Mouse (Mus musculus) stomach, postnatal 0 days (tissue): Measurements from ENCODE around the gene H2-Ab1. TPM values are rescaled to one million over a fixed set of nuclear protein-coding genes. Genes with fewer than 3 reads are reported as not detected.

Source experiments
- ATAC-seq: fragments of 200-750 bp; cut with Nextera tagmentation; 2 replicates; pipeline ENCODE4 v1.8.0; 2017; ENCODE audit not compliant: low FRiP score, low TSS enrichment
- DNase-seq: peaks from one replicate; pipeline ENCODE4 v3.0.0-alpha.2; 2016; ENCODE audit warnings: low spot score
- H3K27ac ChIP-seq: fragments of 300-500 bp; sonication (generic); replicated peaks from 2 replicates; pipeline ENCODE4 v1.5.1; 2014; ENCODE audit warnings: mild to moderate bottlenecking, control low read depth
- H3K27me3 ChIP-seq: fragments of 300-500 bp; sonication (generic); 2 replicates; pipeline ENCODE4 v1.6.1; 2014; ENCODE audit warnings: low read length; ENCODE audit not compliant: control insufficient read depth, insufficient read depth
- H3K36me3 ChIP-seq: fragments of 300-500 bp; sonication (generic); 2 replicates; pipeline ENCODE4 v1.6.1; 2014; ENCODE audit warnings: low read length, mixed read lengths; ENCODE audit not compliant: control insufficient read depth, insufficient read depth
- H3K4me1 ChIP-seq: fragments of 300-500 bp; sonication (generic); replicated peaks from 2 replicates; pipeline ENCODE4 v1.6.1; 2014; ENCODE audit warnings: antibody characterized with exemption; ENCODE audit not compliant: control insufficient read depth, insufficient read depth
- H3K4me2 ChIP-seq: fragments of 300-500 bp; sonication (generic); replicated peaks from 2 replicates; pipeline ENCODE4 v1.6.1; 2014; ENCODE audit warnings: low read depth, mild to moderate bottlenecking, control low read depth, moderate library complexity
- H3K4me3 ChIP-seq: fragments of 300-500 bp; sonication (generic); 2 replicates; pipeline ENCODE4 v1.5.1; 2014; ENCODE audit warnings: low read depth, low read length, control low read depth
- H3K9ac ChIP-seq: fragments of 300-500 bp; sonication (generic); 2 replicates; pipeline ENCODE4 v1.6.1; 2014; ENCODE audit warnings: mild to moderate bottlenecking, low read length, control low read depth, mixed read lengths
- H3K9me3 ChIP-seq: fragments of 300-500 bp; sonication (generic); 2 replicates; pipeline ENCODE4 v1.6.1; 2016; ENCODE audit warnings: low read length; ENCODE audit not compliant: control insufficient read depth
- CTCF ChIP-seq: IDR thresholded peaks from 2 replicates; pipeline ENCODE4 v1.5.1; 2016; ENCODE audit warnings: antibody characterized with exemption, low read depth, mild to moderate bottlenecking, moderate library complexity
- EP300 ChIP-seq: optimal IDR thresholded peaks from 2 replicates; pipeline ENCODE3; 2016; ENCODE audit warnings: antibody characterized with exemption
- WGBS: fragments of 180-500 bp; shearing (Covaris S2); extraction: QIAGEN DNeasy Blood & Tissue Kit; methylation state at CpG from one replicate; pipeline ENCODE4 v1.1.7; 2014; 5-methylcytosine and 5-hydroxymethylcytosine counted together
- polyA plus RNA-seq: library from polyadenylated mRNA; unstranded; fragments of >200 nt; fragmentation: Nextera tagmentation; extraction: Ambion mirVana; gene quantifications from 2 replicates; pipeline ENCODE4 v1.2.1, GENCODE M21; 2015

H2-Ab1 gene
- polyA plus RNA-seq, 1 experiment from 2014 or later = 20.1 TPM

DNA sequence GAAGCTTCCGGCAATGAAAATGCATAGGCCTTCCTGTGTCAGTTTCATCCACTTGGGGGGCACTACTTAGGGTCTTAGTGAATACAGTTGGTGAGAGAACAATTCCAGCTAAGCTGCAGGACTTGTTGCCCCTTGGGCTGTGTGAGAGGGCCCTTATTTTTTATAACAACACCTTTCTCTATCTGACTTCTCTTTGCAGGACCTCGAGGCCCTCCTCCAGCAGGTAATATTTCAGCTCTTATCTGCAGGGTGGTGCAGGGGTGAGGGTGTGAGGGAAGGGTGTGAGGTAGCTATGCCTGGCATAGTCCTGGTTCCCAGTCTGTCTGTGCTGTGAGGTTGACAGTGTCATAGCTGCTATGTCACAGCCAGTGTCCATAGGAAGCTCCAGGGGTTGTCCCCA, 10.8 kb downstream of the H2-Ab1 start:
- DNase-seq (no peak), ATAC-seq (no peak)
- Histone ChIP-seq H3K9ac (no peak overlapping the region), H3K4me1 (peaks cover 3% of the 10 kb centered on the region; the same call in 1 of the 2 replicates), H3K36me3 (no peaks in the 10 kb centered on the region), H3K4me2 (no peak overlapping the region), H3K27ac (no peak overlapping the region), H3K27me3 (peaks cover 3% of the 10 kb centered on the region; the same call in 1 of the 2 replicates), H3K4me3 (no peak overlapping the region), H3K9me3 (no peaks in the 10 kb centered on the region)
- WGBS = 67% methylated on average over 2 of the region's 2 CpGs
- no peak for TF ChIP-seq EP300
- no peak for TF ChIP-seq CTCF

GRCm38 (mm10) chr17:34268748-34269147, 11.3 kb downstream of the H2-Ab1 start:
- 89% methylated on average over 2 of the region's 2 CpGs for WGBS
- H3K9me3 ChIP-seq = no peaks in the 10 kb centered on the region
- no peak overlapping the region for H3K4me3 ChIP-seq
- no peak for DNase-seq
- no peak for ATAC-seq
- no peak overlapping the region for H3K4me2 ChIP-seq
- peaks cover 3% of the 10 kb centered on the region; the same call in 1 of the 2 replicates for H3K4me1 ChIP-seq
- no peaks in the 10 kb centered on the region for H3K36me3 ChIP-seq
- no peak overlapping the region for H3K9ac ChIP-seq
- H3K27me3 ChIP-seq = peaks cover 3% of the 10 kb centered on the region; the same call in 1 of the 2 replicates
- TF ChIP-seq EP300 = no peak
- no peak overlapping the region for H3K27ac ChIP-seq

DNA sequence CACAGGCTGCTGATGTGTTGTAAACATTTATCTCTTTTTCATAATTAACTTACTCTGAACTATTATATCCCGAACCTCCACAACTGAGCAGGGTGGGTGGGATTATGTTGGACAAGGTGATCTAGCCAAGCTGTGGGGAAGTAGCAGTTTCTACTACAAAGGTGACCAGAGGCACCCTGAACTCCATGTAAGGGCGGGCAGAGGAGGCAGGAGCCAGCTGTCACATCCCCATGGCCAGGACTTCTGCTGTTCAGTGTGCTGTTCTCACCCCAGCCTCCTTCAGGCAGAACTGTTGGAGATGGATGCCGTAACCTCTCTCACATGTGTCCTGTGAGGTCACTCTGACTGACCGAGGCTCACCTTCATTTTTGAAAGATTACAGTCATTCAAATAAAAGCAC, 12.3 kb downstream of the H2-Ab1 start:
- 61% methylated on average over 4 of the region's 4 CpGs for WGBS
- ATAC-seq = no peak

DNA sequence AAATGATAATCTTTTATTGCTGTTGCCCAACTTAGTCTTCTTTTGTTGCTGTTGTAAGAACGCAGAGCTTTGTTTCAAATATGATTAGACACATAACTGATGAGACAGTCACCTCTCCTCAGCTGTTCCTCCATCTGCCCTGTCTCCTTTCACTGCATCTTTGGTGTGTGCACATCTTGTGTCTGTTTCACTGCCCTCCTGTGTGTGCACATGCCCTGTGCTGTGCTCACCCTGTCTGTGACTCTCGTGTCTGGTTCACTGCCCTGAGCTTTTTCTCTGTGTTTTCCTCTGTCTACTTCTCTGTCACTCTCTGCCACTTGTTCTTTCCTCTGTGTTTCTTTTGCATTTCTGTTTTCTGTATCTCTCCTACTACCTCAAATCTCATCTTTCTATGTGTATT, 12.7 kb downstream of the H2-Ab1 start:
- DNase-seq = no peak
- 76% methylated on average over 2 of the region's 2 CpGs for WGBS

More for the DNA sequence above, 12.3 kb downstream of the H2-Ab1 start:
- H3K36me3 ChIP-seq = no peaks in the 10 kb centered on the region
- no peak for DNase-seq
- no peak overlapping the region for H3K9ac ChIP-seq
- no peak overlapping the region for H3K27ac ChIP-seq
- H3K9me3 ChIP-seq = no peaks in the 10 kb centered on the region
- H3K27me3 ChIP-seq = peaks cover under 1% of the 10 kb centered on the region; the same call in 1 of the 2 replicates
- peaks cover 3% of the 10 kb centered on the region; the same call in 1 of the 2 replicates for H3K4me1 ChIP-seq
- no peak overlapping the region for H3K4me2 ChIP-seq
- TF ChIP-seq EP300 = no peak
- TF ChIP-seq CTCF = no peak
- no peak overlapping the region for H3K4me3 ChIP-seq

GRCm38 (mm10) chr17:34270940-34271339, 13.5 kb downstream of the H2-Ab1 start:
- WGBS = 74% methylated on average over 2 of the region's 2 CpGs
- H3K4me2 ChIP-seq = no peak overlapping the region
- no peak overlapping the region for H3K4me3 ChIP-seq
- no peaks in the 10 kb centered on the region; the same call in 1 of the 2 replicates for H3K27me3 ChIP-seq
- no peak overlapping the region for H3K9ac ChIP-seq
- ATAC-seq = no peak
- H3K9me3 ChIP-seq = no peaks in the 10 kb centered on the region
- H3K36me3 ChIP-seq = no peaks in the 10 kb centered on the region
- no peak for TF ChIP-seq EP300
- no peak for TF ChIP-seq CTCF
- no peak overlapping the region for H3K27ac ChIP-seq
- no peaks in the 10 kb centered on the region for H3K4me1 ChIP-seq
- no peak for DNase-seq

More for the DNA sequence above, 12.7 kb downstream of the H2-Ab1 start:
- H3K36me3 ChIP-seq = no peaks in the 10 kb centered on the region
- no peak for ATAC-seq
- H3K4me1 ChIP-seq = no peaks in the 10 kb centered on the region
- no peak overlapping the region for H3K27ac ChIP-seq
- H3K9me3 ChIP-seq = no peaks in the 10 kb centered on the region
- no peak overlapping the region for H3K9ac ChIP-seq
- TF ChIP-seq EP300 (no peak), CTCF (no peak)
- no peaks in the 10 kb centered on the region; the same call in 1 of the 2 replicates for H3K27me3 ChIP-seq
- no peak overlapping the region for H3K4me3 ChIP-seq
- H3K4me2 ChIP-seq = no peak overlapping the region

- DNase-seq (no peak), ATAC-seq (no peak)
- no peaks in the 10 kb centered on the region for H3K4me1 ChIP-seq
- H3K27ac ChIP-seq = no peak overlapping the region
- no peaks in the 10 kb centered on the region for H3K36me3 ChIP-seq
- no peaks in the 10 kb centered on the region for H3K9me3 ChIP-seq
- H3K4me3 ChIP-seq = no peak overlapping the region
- H3K27me3 ChIP-seq = no peaks in the 10 kb centered on the region; the same call in 1 of the 2 replicates
- no peak overlapping the region for H3K4me2 ChIP-seq
- no peak overlapping the region for H3K9ac ChIP-seq
- TF ChIP-seq EP300 (no peak), CTCF (peak; percentile 52)
- WGBS = 91% methylated on average over 1 of the region's 1 CpGs
Observed at GRCm38 (mm10) chr17:34272102-34272501, 14.6 kb downstream of the H2-Ab1 start.
